Mouse (Mus musculus) olfactory bulb, adult 2 months (tissue): ENCODE measurements around the gene Polg. TPM values are rescaled to one million over a fixed set of nuclear protein-coding genes. Genes with fewer than 3 reads are reported as not detected.

ENCODE experiments used
- H3K27ac ChIP-seq: fragments of 200-500 bp; 2 replicates; pipeline ENCODE4 v1.5.1; 2012; ENCODE audit warnings: low read depth, low read length; ENCODE audit not compliant: insufficient read depth
- H3K4me1 ChIP-seq: fragments of 200-500 bp; 2 replicates; pipeline ENCODE4 v1.6.1; 2012; ENCODE audit warnings: low read length; ENCODE audit not compliant: control insufficient read depth, insufficient read depth
- H3K4me3 ChIP-seq: fragments of 200-500 bp; 2 replicates; pipeline ENCODE4 v1.5.1; 2012; ENCODE audit warnings: mild to moderate bottlenecking, low read depth, low read length, moderate library complexity; ENCODE audit not compliant: insufficient read depth
- CTCF ChIP-seq: fragments of 200-500 bp; IDR thresholded peaks from 2 replicates; pipeline ENCODE4 v1.5.1; 2012; ENCODE audit warnings: low read depth, mild to moderate bottlenecking, low read length, moderate library complexity; ENCODE audit not compliant: insufficient read depth
- POLR2A ChIP-seq: fragments of 200-500 bp; IDR thresholded peaks from 2 replicates; pipeline ENCODE4 v1.6.1; 2012; ENCODE audit warnings: mild to moderate bottlenecking, low read depth, low read length, moderate library complexity; ENCODE audit not compliant: insufficient read depth
- WGBS: fragments of 180-500 bp; shearing (Covaris S2); methylation state at CpG from one replicate; pipeline ENCODE4 v1.1.7; 2018; 5-methylcytosine and 5-hydroxymethylcytosine counted together
- polyA plus RNA-seq: library from polyadenylated mRNA; stranded (reverse); fragments of >200 nt; gene quantifications from 2 replicates; pipeline ENCODE4 v1.2.4, GENCODE M21; 2012; ENCODE audit warnings: low replicate concordance; ENCODE audit not compliant: missing spikeins, insufficient read depth, insufficient read length

The Polg gene
- polyA plus RNA-seq, 1 experiment = not detected

DNA sequence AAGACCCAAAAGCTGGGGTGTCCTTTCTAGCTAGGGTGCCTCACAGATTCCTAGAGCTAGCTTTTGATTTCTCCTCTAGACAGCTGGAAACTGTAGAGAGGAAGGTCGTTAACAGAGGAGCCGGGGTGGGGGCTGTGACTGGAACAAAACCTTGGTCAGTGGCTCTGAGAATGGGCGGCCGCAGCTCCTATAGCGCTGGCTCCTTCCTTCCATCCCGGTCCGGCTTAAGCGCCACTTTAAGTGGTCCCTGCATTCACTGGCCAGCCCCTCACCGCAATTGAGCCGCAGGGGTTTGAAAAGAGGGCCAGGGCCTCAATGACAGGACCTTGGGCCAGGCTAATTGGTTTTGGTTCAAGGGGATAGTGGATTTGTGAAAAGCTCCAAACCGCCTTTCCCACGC is 43.5 kb upstream of the Polg start:
- Histone ChIP-seq H3K4me1 (peaks cover 27% of the 10 kb centered on the region), H3K27ac (peak overlapping the region; percentile 91), H3K4me3 (peak overlapping the region; percentile 46)
- TF ChIP-seq CTCF = no peak
- 4% methylated on average over 12 of the region's 12 CpGs for WGBS

DNA sequence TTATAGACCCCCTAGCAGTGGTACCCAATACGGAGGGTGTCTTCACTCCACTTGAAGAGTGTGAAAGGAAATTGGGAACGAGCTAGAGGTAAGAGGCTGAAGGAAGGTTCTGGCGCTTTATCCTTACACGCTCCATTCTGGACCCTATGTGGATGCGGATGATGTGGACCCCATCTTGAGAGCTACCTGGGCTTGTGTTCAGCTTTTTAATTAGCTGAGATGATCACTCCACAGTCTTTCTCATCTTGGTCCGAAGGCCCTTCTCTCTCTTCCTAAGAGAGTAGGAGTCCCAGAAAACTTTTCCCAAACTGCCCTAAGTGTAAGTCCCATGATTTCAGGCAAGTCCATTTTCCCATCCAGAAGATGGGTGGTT is 43.1 kb upstream of the Polg start:
- H3K4me1 ChIP-seq = peaks cover 22% of the 10 kb centered on the region
- TF ChIP-seq POLR2A (no peak), CTCF (no peak)
- peak overlapping the region; percentile 46 for H3K4me3 ChIP-seq
- H3K27ac ChIP-seq = peak overlapping the region; percentile 91
- 7% methylated on average over 6 of the region's 6 CpGs for WGBS

DNA sequence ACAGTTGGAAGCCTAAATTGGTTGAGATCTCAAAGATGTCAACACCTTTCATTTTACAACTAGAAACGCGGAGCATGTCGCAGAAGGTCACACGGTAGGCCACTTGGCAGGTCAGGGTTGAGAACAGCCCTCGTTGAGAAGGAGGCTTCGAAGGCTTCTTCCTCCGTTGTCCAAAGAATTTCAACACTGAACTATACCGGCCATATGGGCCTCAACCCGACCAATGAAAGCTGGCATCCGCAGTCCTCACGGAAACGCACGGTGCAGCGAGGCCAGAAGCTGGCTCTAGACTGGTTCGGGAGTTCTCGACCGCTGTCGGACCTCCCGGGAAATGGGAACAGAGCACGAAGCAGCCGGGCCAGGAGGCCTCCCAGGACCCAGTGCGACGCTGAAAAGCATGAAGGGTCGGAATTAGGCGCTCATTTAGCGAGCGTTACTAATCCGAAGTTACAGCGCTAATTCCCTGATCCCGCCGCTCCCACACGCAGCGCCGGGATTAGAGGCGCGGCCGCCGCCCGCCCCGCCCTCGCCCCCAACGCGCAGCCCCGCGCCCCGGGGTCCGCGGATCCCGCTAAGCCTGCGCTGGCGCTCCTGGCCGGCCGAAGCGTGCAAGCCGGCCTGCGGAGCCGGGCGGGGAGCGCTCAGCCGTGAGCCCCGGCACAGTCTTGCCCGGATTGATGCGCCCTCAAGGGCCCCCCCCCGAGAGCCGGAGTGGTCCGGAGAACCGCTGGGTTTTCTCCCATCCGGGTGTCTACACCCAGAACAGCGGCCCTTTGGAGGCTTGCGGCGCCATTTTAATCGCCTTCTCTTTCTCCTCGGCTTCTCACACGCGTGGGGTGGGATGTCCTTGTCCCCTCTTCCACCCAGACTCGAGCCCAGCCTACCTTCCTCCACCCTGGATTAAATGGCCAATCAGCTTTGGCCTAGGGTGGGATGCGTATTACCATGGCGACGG is 42.4 kb upstream of the Polg start:
- peaks cover 22% of the 10 kb centered on the region for H3K4me1 ChIP-seq
- WGBS = 2% methylated on average over 79 of the region's 79 CpGs
- H3K27ac ChIP-seq = peak overlapping the region; percentile 91
- H3K4me3 ChIP-seq = peak overlapping the region; percentile 46
- TF ChIP-seq CTCF (no peak), POLR2A (no peak)

DNA sequence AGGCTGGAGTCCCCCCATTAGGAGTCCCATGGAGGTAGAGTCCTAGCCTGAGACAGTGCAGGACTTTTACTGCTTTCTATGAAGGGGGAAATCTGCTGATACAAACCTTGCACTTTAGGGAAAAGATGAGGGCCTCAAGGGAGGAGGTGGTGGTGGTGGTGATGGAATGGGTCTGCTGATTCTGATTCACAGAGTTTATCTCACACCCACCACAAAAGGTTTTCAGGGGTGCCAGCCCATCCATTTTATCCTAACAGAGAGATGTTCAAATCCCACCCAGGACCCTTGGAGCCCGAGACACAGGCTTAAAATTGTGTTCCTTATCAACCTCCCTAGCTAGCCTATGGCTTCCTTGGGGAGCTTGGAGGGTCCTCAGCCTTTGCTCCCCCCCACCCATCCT is 41.6 kb upstream of the Polg start:
- TF ChIP-seq POLR2A (no peak), CTCF (no peak)
- Histone ChIP-seq H3K4me1 (peaks cover 25% of the 10 kb centered on the region), H3K27ac (peak overlapping the region; percentile 91), H3K4me3 (peak overlapping the region; percentile 46)
- 12% methylated on average over 1 of the region's 1 CpGs for WGBS

DNA sequence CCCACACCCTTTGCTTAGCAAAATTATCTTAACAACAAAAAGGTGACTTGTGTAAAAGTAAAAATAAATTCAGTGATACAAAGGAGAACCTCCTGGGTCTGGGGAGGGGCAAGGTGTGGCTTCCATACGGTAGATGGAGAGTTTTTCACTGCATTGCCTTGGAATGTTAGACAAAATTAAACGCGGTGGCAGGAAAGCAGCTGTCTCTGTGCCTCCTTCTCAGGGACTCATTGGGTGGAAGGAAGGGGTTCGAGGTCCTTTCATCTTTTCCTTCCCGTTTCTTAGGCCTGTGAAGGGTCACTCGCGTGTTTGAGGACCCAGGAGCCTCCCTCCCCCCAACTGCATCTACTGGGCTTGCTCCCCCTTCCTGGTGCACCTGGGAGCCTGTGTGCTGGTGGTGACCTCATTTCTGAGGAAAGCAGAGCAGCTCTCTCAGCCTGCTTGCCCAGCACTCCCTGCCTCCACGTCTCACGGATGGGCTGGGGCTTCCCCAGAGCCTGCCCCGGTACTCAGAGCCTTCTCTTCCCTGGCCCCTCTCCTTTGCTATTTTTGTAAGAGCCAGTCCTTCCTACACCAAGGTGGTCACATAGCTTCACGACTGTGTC is 41.0 kb upstream of the Polg start:
- WGBS = 3% methylated on average over 11 of the region's 11 CpGs
- H3K27ac ChIP-seq = peak overlapping the region; percentile 91
- H3K4me3 ChIP-seq = peak overlapping the region; percentile 46
- H3K4me1 ChIP-seq = peaks cover 24% of the 10 kb centered on the region
- TF ChIP-seq POLR2A (no peak), CTCF (no peak)

DNA sequence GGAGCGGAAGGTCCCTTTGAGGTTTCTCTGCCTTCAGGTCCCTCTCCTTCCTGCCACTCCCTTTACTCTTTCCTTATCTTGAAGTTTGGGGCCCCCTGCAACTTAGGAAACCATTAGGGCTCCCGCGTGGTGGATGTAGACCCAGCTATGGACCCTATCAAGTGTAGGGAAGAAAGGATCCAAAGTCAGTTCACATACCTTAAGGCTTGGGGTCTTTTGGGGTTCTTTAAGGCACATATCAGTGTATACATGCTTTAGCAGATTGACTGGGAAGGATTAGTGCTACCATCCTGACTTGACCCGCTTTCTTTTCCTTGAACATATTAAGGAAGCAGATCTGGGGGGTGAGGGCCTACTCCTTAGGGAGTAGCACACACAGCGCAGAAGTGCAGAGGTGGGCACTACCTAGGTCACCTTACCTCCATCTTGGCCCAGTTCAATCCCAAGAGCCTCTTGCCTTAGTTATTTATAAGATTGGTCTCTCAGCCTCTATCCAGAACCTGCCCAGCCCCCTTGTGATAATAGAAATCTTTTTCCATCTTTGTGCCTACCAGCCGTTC is 40.4 kb upstream of the Polg start:
- peaks cover 20% of the 10 kb centered on the region for H3K4me1 ChIP-seq
- TF ChIP-seq CTCF (no peak), POLR2A (no peak)
- peak overlapping the region; percentile 91 for H3K4me3 ChIP-seq
- peak overlapping the region; percentile 91 for H3K27ac ChIP-seq
- 2% methylated on average over 6 of the region's 6 CpGs for WGBS

DNA sequence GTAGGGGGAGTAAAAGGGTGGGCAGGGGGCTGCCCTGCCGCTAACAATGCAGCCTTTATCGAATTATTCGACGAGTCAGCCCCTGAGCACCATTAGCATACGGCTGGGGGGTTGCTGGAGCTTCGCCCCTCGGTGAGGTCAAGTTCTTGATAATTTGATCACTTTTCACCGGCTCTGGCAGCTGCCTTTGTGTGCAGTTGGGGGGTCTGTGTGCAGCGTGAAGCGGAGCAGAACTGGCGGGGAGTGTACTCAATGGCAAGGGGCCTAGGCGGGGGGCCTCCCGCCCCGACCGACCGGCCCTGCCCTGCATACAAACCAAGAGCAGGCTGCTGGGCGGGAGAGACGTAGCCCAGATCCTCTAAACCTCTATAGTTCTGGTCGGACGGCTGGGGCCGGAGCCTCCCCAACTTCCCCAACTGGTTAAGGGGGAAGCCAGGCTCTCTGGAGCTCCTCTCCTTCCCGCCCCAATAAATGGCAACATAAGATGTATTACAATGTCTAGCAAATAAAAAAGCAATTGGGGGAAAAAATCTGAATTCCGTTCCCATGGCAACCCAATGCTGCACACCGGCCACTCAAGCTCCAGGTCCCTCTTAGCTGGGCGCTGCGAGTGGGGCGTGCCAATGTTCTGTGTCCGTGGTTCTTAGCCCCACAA is 39.8 kb upstream of the Polg start:
- TF ChIP-seq POLR2A (no peak), CTCF (no peak)
- peak overlapping the region; percentile 91 for H3K4me3 ChIP-seq
- peaks cover 18% of the 10 kb centered on the region for H3K4me1 ChIP-seq
- H3K27ac ChIP-seq = peak overlapping the region; percentile 91
- WGBS = under 1% methylated on average over 28 of the region's 28 CpGs

DNA sequence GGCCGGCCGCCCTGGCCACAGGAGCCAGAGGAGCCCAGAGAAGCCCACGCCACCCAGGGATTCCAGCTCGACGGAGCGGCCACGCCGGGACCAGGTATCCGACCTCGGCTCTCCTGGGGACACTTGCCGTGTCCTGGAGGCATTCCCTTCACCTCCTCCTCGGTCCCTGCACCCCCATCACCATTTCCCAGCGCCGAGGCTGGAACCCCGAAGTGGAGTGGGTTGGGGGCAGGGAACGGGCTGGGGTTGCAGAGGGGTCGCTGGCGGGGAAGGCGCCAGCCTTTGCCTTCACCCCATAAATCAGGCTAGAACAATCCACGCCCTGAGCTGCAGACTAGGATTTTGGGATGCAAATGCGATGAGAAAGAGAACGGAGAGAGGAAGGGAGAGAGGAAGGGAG is 39.2 kb upstream of the Polg start:
- Histone ChIP-seq H3K4me3 (peak overlapping the region; percentile 91), H3K27ac (peak overlapping the region; percentile 91), H3K4me1 (peaks cover 18% of the 10 kb centered on the region)
- WGBS = under 1% methylated on average over 22 of the region's 22 CpGs
- TF ChIP-seq CTCF = no peak
- no peak for TF ChIP-seq POLR2A
